Mouse (Mus musculus): ENCODE results near the gene Zfp472. TPM values are rescaled to one million over a fixed set of nuclear protein-coding genes. Genes with fewer than 3 reads are reported as not detected.

Gene Zfp472
- polyA plus RNA-seq (2014; fragmentation: Illumina TruSeq; extraction: RNeasy Lipid Tissue Mini Kit (QIAGEN cat#74804); ENCODE audit: low read depth, low replicate concordance), result 21.5 TPM

GRCm38 (mm10) chr17:32965623-32966290 lies at the start of gene Zfp472:
Zfp472 (plus strand) TSS chr17:32965814.

GRCm38 (mm10) chr17:32917131-32917530 lies 48.5 kb upstream of the Zfp472 start, which contains the start of gene Cyp4f14:
Cyp4f14 (minus strand) TSS chr17:32917342.

GRCm38 (mm10) chr17:32947215-32947914 lies 18.2 kb upstream of the Zfp472 start, which contains the start of gene Cyp4f13:
Cyp4f13 (minus strand) TSS chr17:32947402.

GRCm38 (mm10) chr17:32992699-32993474 lies 27.3 kb downstream of the Zfp472 start, which contains the start of gene Zfp952:
Zfp952 (plus strand) TSS chr17:32993129.

Other genes with a start within 250 kb of the Zfp472 start
- 80.2 TPM for gene Zfp871, start 177.5 kb upstream of the Zfp472 start, polyA plus RNA-seq (2014; fragmentation: Illumina TruSeq; extraction: RNeasy Lipid Tissue Mini Kit (QIAGEN cat#74804); ENCODE audit: low read depth, low replicate concordance)
- gene Zfp811, start 155.9 kb upstream of the Zfp472 start, polyA plus RNA-seq (2014; fragmentation: Illumina TruSeq; extraction: RNeasy Lipid Tissue Mini Kit (QIAGEN cat#74804); ENCODE audit: low read depth, low replicate concordance), result 5.5 TPM
- 24.1 TPM for gene Zfp799, start 135.6 kb upstream of the Zfp472 start, polyA plus RNA-seq (2014; fragmentation: Illumina TruSeq; extraction: RNeasy Lipid Tissue Mini Kit (QIAGEN cat#74804); ENCODE audit: low read depth, low replicate concordance)
- gene Zfp870, start 74.2 kb upstream of the Zfp472 start, polyA plus RNA-seq (2014; fragmentation: Illumina TruSeq; extraction: RNeasy Lipid Tissue Mini Kit (QIAGEN cat#74804); ENCODE audit: low read depth, low replicate concordance), result 8.9 TPM
- gene Cyp4f14, start 48.5 kb upstream of the Zfp472 start, polyA plus RNA-seq (2014; fragmentation: Illumina TruSeq; extraction: RNeasy Lipid Tissue Mini Kit (QIAGEN cat#74804); ENCODE audit: low read depth, low replicate concordance), result 33.8 TPM
- gene Cyp4f13, start 18.4 kb upstream of the Zfp472 start, polyA plus RNA-seq (2014; fragmentation: Illumina TruSeq; extraction: RNeasy Lipid Tissue Mini Kit (QIAGEN cat#74804); ENCODE audit: low read depth, low replicate concordance), result 23.7 TPM
- 26.9 TPM for gene Zfp952, start 27.3 kb downstream of the Zfp472 start, polyA plus RNA-seq (2014; fragmentation: Illumina TruSeq; extraction: RNeasy Lipid Tissue Mini Kit (QIAGEN cat#74804); ENCODE audit: low read depth, low replicate concordance)
- 15.7 TPM for gene Zfp763, start 67.6 kb downstream of the Zfp472 start, polyA plus RNA-seq (2014; fragmentation: Illumina TruSeq; extraction: RNeasy Lipid Tissue Mini Kit (QIAGEN cat#74804); ENCODE audit: low read depth, low replicate concordance)
- not detected for gene 4921501E09Rik, start 102.2 kb downstream of the Zfp472 start, polyA plus RNA-seq (2014; fragmentation: Illumina TruSeq; extraction: RNeasy Lipid Tissue Mini Kit (QIAGEN cat#74804); ENCODE audit: low read depth, low replicate concordance)
- 22.4 TPM for gene Zfp563, start 123.5 kb downstream of the Zfp472 start, polyA plus RNA-seq (2014; fragmentation: Illumina TruSeq; extraction: RNeasy Lipid Tissue Mini Kit (QIAGEN cat#74804); ENCODE audit: low read depth, low replicate concordance)
- gene Morc2b, start 173.9 kb downstream of the Zfp472 start, polyA plus RNA-seq (2014; fragmentation: Illumina TruSeq; extraction: RNeasy Lipid Tissue Mini Kit (QIAGEN cat#74804); ENCODE audit: low read depth, low replicate concordance), result not detected
- gene Olfr55, start 202.6 kb downstream of the Zfp472 start, polyA plus RNA-seq (2014; fragmentation: Illumina TruSeq; extraction: RNeasy Lipid Tissue Mini Kit (QIAGEN cat#74804); ENCODE audit: low read depth, low replicate concordance), result not detected
- gene Olfr239, start 225.5 kb downstream of the Zfp472 start, polyA plus RNA-seq (2014; fragmentation: Illumina TruSeq; extraction: RNeasy Lipid Tissue Mini Kit (QIAGEN cat#74804); ENCODE audit: low read depth, low replicate concordance), result not detected